8 mouse cellular contexts compared by ENCODE assay signal in the genomic region with DNA sequence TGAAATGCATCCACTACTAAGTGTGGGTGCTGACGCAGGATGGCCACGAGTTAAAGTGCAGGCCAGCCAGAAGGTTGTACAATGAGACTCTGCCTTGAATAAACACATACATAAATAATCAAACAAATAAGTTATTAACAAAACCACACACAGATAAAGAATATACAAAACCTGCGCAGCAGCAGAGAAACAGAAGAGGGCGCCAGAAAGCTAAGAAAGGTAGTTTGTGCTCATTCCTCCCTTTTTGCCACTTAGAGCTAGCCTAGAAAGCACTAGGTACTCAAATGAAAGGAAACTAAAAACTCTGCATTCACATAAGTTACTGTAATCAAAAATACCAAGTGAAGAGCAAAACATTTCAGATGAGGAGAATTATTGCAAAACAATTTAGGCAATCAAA. TPM values are rescaled to one million over a fixed set of nuclear protein-coding genes. Genes with fewer than 3 reads are reported as not detected.
DNase-seq lines count a peak whose midpoint lies in the region; ATAC-seq and TF ChIP-seq lines count a peak whose summit lies in the region.

No protein-coding gene starts in this region.

- peak; percentile 36; the same call in 1 of the 2 replicates for ATAC-seq in forebrain, embryonic 11.5 days (replicated peaks; ENCODE audit: low FRiP score)
- no peak for ATAC-seq in forebrain, embryonic 12.5 days (ENCODE audit: low FRiP score)
- ATAC-seq in hindbrain, postnatal 0 days = no peak
- ATAC-seq in limb, embryonic 14.5 days (ENCODE audit: low FRiP score, low read depth) = no peak

- no peaks in the 10 kb centered on the region for H3K4me1 ChIP-seq in forebrain, embryonic 11.5 days (replicated peaks; ENCODE audit: control insufficient read depth, insufficient read depth, low read length)
- H3K4me1 ChIP-seq in forebrain, embryonic 12.5 days = no peaks in the 10 kb centered on the region
- no peaks in the 10 kb centered on the region for H3K4me1 ChIP-seq in hindbrain, postnatal 0 days (ENCODE audit: insufficient read depth, low read length)
- H3K4me1 ChIP-seq in limb, embryonic 14.5 days (ENCODE audit: control insufficient read depth, insufficient read depth, low read length) = no peaks in the 10 kb centered on the region

- H3K27me3 ChIP-seq in forebrain, embryonic 11.5 days (ENCODE audit: control insufficient read depth, insufficient read depth, low read length) = no peaks in the 10 kb centered on the region
- H3K27me3 ChIP-seq in forebrain, embryonic 12.5 days = no peaks in the 10 kb centered on the region
- H3K27me3 ChIP-seq in hindbrain, postnatal 0 days (ENCODE audit: insufficient read depth, low read length) = no peaks in the 10 kb centered on the region
- no peaks in the 10 kb centered on the region for H3K27me3 ChIP-seq in limb, embryonic 14.5 days (ENCODE audit: control insufficient read depth, insufficient read depth, low read length)

- H3K4me3 ChIP-seq in forebrain, embryonic 11.5 days (ENCODE audit: low read depth, low read length) = no peak overlapping the region
- no peak overlapping the region for H3K4me3 ChIP-seq in forebrain, embryonic 12.5 days (replicated peaks)
- H3K4me3 ChIP-seq in hindbrain, postnatal 0 days (ENCODE audit: low read length) = no peak overlapping the region
- no peak overlapping the region for H3K4me3 ChIP-seq in limb, embryonic 14.5 days (replicated peaks; ENCODE audit: low read length)

- no peaks in the 10 kb centered on the region for H3K9me3 ChIP-seq in forebrain, embryonic 11.5 days (ENCODE audit: control insufficient read depth, low read length)
- H3K9me3 ChIP-seq in forebrain, embryonic 12.5 days = no peaks in the 10 kb centered on the region
- H3K9me3 ChIP-seq in hindbrain, postnatal 0 days (ENCODE audit: low read length) = no peaks in the 10 kb centered on the region
- H3K9me3 ChIP-seq in limb, embryonic 14.5 days (ENCODE audit: control insufficient read depth, low read length) = no peaks in the 10 kb centered on the region

- no peak overlapping the region for H3K27ac ChIP-seq in forebrain, embryonic 11.5 days (ENCODE audit: low read depth, low read length)
- H3K27ac ChIP-seq in forebrain, embryonic 12.5 days = no peak overlapping the region
- no peak overlapping the region for H3K27ac ChIP-seq in hindbrain, postnatal 0 days
- H3K27ac ChIP-seq in limb, embryonic 14.5 days (replicated peaks; ENCODE audit: low read depth, low read length) = no peak overlapping the region

- no peak overlapping the region for H3K4me2 ChIP-seq in forebrain, embryonic 11.5 days (ENCODE audit: low read depth, low read length, severe bottlenecking)
- no peak overlapping the region for H3K4me2 ChIP-seq in forebrain, embryonic 12.5 days
- no peak overlapping the region for H3K4me2 ChIP-seq in hindbrain, postnatal 0 days (ENCODE audit: low read depth, low read length)
- no peak overlapping the region for H3K4me2 ChIP-seq in limb, embryonic 14.5 days (replicated peaks; ENCODE audit: low read depth, low read length, severe bottlenecking)

- WGBS in forebrain, embryonic 11.5 days = 28% methylated on average over 4 of the region's 4 CpGs
- 30% methylated on average over 4 of the region's 4 CpGs for WGBS in forebrain, embryonic 12.5 days
- 24% methylated on average over 4 of the region's 4 CpGs for WGBS in hindbrain, postnatal 0 days
- 24% methylated on average over 4 of the region's 4 CpGs for WGBS in limb, embryonic 14.5 days

- H3K36me3 ChIP-seq in forebrain, embryonic 11.5 days (ENCODE audit: control insufficient read depth, insufficient read depth, low read length) = no peaks in the 10 kb centered on the region
- no peaks in the 10 kb centered on the region for H3K36me3 ChIP-seq in forebrain, embryonic 12.5 days (replicated peaks)
- no peaks in the 10 kb centered on the region for H3K36me3 ChIP-seq in hindbrain, postnatal 0 days (ENCODE audit: insufficient read depth, low read length)
- H3K36me3 ChIP-seq in limb, embryonic 14.5 days (ENCODE audit: control insufficient read depth, insufficient read depth, low read length) = no peaks in the 10 kb centered on the region

- H3K9ac ChIP-seq in forebrain, embryonic 11.5 days (ENCODE audit: low read length) = no peak overlapping the region
- no peak overlapping the region for H3K9ac ChIP-seq in forebrain, embryonic 12.5 days
- H3K9ac ChIP-seq in hindbrain, postnatal 0 days (replicated peaks; ENCODE audit: low read length) = no peak overlapping the region
- no peak overlapping the region for H3K9ac ChIP-seq in limb, embryonic 14.5 days (ENCODE audit: low read depth, low read length, severe bottlenecking)

- TF ChIP-seq CTCF in hindbrain, postnatal 0 days (IDR thresholded peaks at IDR 0.05; ENCODE audit: low read depth) = peak; percentile 72

- DNase-seq in forebrain, embryonic 11.5 days (ENCODE audit: low spot score) = no peak
- DNase-seq in ovary, postnatal 36 days (ENCODE audit: low spot score) = peak; percentile 24
- DNase-seq in ovary, postnatal 10 days (ENCODE audit: low spot score) = no peak
- DNase-seq in cerebellum, adult 9-11 months = peak; percentile 25
- peak; percentile 64 for DNase-seq in hindbrain, postnatal 0 days (ENCODE audit: low spot score)
- DNase-seq in limb, embryonic 14.5 days (ENCODE audit: low spot score) = peak; percentile 67
- DNase-seq in retina, postnatal 7 days (ENCODE audit: low read depth, low spot score) = peak; percentile 30

- TF ChIP-seq POLR2A in limb, embryonic 14.5 days (IDR thresholded peaks at IDR 0.05; ENCODE audit: borderline replicate concordance, extremely low read depth, insufficient read depth, insufficient read length) = no peak

RNA-seq across cellular contexts. Expression of a gene that starts 21.4 kb away (rescaled TPM):
- 5.3 and 6.5 TPM in 2 replicates for polyA plus RNA-seq in forebrain, embryonic 11.5 days (2014; fragmentation: Nextera tagmentation; extraction: Ambion mirVana)
- polyA plus RNA-seq in forebrain, embryonic 12.5 days (2016; fragmentation: Nextera tagmentation; extraction: Ambion mirVana) = 4.9 and 7.4 TPM in 2 replicates
- total RNA-seq in hindbrain, postnatal 0 days (2014; rRNA removed) = 12.6 and 14.7 TPM in 2 replicates
- polyA plus RNA-seq in hindbrain, postnatal 0 days (2015; fragmentation: Nextera tagmentation; extraction: Ambion mirVana) = 11.2 and 11.7 TPM in 2 replicates
- polyA plus RNA-seq in limb, embryonic 14.5 days (2012; rRNA removed) = 9.5 and 11.2 TPM in 2 replicates
- 12.5 and 13.0 TPM in 2 replicates for polyA plus RNA-seq in limb, embryonic 14.5 days (2014; fragmentation: Nextera tagmentation; extraction: Ambion mirVana)

RNA-seq across cellular contexts. Expression of a gene that starts 37.6 kb away (rescaled TPM):
- 57.6 and 61.7 TPM in 2 replicates for polyA plus RNA-seq in forebrain, embryonic 11.5 days (2014; fragmentation: Nextera tagmentation; extraction: Ambion mirVana)
- polyA plus RNA-seq in forebrain, embryonic 12.5 days (2016; fragmentation: Nextera tagmentation; extraction: Ambion mirVana) = 57.0 and 62.5 TPM in 2 replicates
- 30.0 and 30.2 TPM in 2 replicates for total RNA-seq in hindbrain, postnatal 0 days (2014; rRNA removed)
- polyA plus RNA-seq in hindbrain, postnatal 0 days (2015; fragmentation: Nextera tagmentation; extraction: Ambion mirVana) = 23.6 and 26.2 TPM in 2 replicates
- polyA plus RNA-seq in limb, embryonic 14.5 days (2012; rRNA removed) = 59.9 and 81.1 TPM in 2 replicates
- polyA plus RNA-seq in limb, embryonic 14.5 days (2014; fragmentation: Nextera tagmentation; extraction: Ambion mirVana) = 46.3 and 47.0 TPM in 2 replicates

Comparison
In these comparisons a context has a peak if more than half of its experiments do, and no peak if none do; other contexts are left out.
1. DNase-seq: peak in ovary, postnatal 36 days (single experiment), cerebellum, adult 9-11 months (single experiment), hindbrain, postnatal 0 days (single experiment), limb, embryonic 14.5 days (single experiment) and retina, postnatal 7 days (single experiment); none in forebrain, embryonic 11.5 days (single experiment) and ovary, postnatal 10 days (single experiment).